Mouse (Mus musculus) hindbrain, embryonic 16.5 days (tissue): Measurements from ENCODE around the gene Mrpl30. TPM values are rescaled to one million over a fixed set of nuclear protein-coding genes. Genes with fewer than 3 reads are reported as not detected.

Experiments
- ATAC-seq: fragments of 200-750 bp; cut with Nextera tagmentation; 2 replicates; pipeline ENCODE4 v1.8.0; 2017; ENCODE audit warnings: moderate TSS enrichment, moderate library complexity
- H3K27ac ChIP-seq: fragments of 300-500 bp; sonication (generic); 2 replicates; pipeline ENCODE4 v1.5.1; 2014; ENCODE audit warnings: low read depth, mild to moderate bottlenecking, control low read depth, low read length, moderate library complexity
- H3K27me3 ChIP-seq: fragments of 300-500 bp; sonication (generic); replicated peaks from 2 replicates; pipeline ENCODE4 v1.6.1; 2014; ENCODE audit warnings: low read length; ENCODE audit not compliant: control insufficient read depth, insufficient read depth
- H3K36me3 ChIP-seq: fragments of 300-500 bp; sonication (generic); 2 replicates; pipeline ENCODE4 v1.6.1; 2014; ENCODE audit warnings: mild to moderate bottlenecking, low read length, moderate library complexity, mixed read lengths; ENCODE audit not compliant: control insufficient read depth, insufficient read depth
- H3K4me1 ChIP-seq: fragments of 300-500 bp; sonication (generic); 2 replicates; pipeline ENCODE4 v1.6.1; 2014; ENCODE audit warnings: low read depth, low read length; ENCODE audit not compliant: control insufficient read depth, insufficient read depth
- H3K4me2 ChIP-seq: fragments of 300-500 bp; sonication (generic); 2 replicates; pipeline ENCODE4 v1.6.1; 2014; ENCODE audit warnings: mild to moderate bottlenecking, low read length, control low read depth, moderate library complexity
- H3K4me3 ChIP-seq: fragments of 300-500 bp; sonication (generic); 2 replicates; pipeline ENCODE4 v1.5.1; 2014; ENCODE audit warnings: mild to moderate bottlenecking, low read length, control low read depth, moderate library complexity
- H3K9ac ChIP-seq: fragments of 300-500 bp; sonication (generic); 2 replicates; pipeline ENCODE4 v1.6.1; 2014; ENCODE audit warnings: low read depth, mild to moderate bottlenecking, control low read depth, low read length, moderate library complexity
- H3K9me3 ChIP-seq: fragments of 300-500 bp; sonication (generic); 2 replicates; pipeline ENCODE4 v1.6.1; 2014; ENCODE audit warnings: mild to moderate bottlenecking, low read length, moderate library complexity; ENCODE audit not compliant: control insufficient read depth
- WGBS: fragments of 180-500 bp; shearing (Covaris S2); extraction: QIAGEN DNeasy Blood & Tissue Kit; methylation state at CpG from one replicate; pipeline ENCODE4 v1.1.7; 2014; 5-methylcytosine and 5-hydroxymethylcytosine counted together
- polyA plus RNA-seq: library from polyadenylated mRNA; unstranded; fragments of >200 nt; fragmentation: Nextera tagmentation; extraction: Ambion mirVana; gene quantifications from 2 replicates; pipeline ENCODE4 v1.2.1, GENCODE M21; 2015

Gene Mrpl30
- polyA plus RNA-seq, 1 experiment from 2014 or later: 265 TPM

GRCm38 (mm10) chr1:37868640-37869039, 21.6 kb upstream of the Mrpl30 start:
- H3K4me1 ChIP-seq: peaks cover 17% of the 10 kb centered on the region
- H3K4me3 ChIP-seq: no peak overlapping the region
- no peak overlapping the region for H3K27ac ChIP-seq
- WGBS: 66% methylated on average over 10 of the region's 10 CpGs
- no peaks in the 10 kb centered on the region for H3K36me3 ChIP-seq
- H3K9me3 ChIP-seq: no peaks in the 10 kb centered on the region
- no peak overlapping the region for H3K9ac ChIP-seq
- H3K27me3 ChIP-seq: peaks cover 5% of the 10 kb centered on the region; the same call in 1 of the 2 replicates
- H3K4me2 ChIP-seq: no peak overlapping the region
- no peak for ATAC-seq

DNA sequence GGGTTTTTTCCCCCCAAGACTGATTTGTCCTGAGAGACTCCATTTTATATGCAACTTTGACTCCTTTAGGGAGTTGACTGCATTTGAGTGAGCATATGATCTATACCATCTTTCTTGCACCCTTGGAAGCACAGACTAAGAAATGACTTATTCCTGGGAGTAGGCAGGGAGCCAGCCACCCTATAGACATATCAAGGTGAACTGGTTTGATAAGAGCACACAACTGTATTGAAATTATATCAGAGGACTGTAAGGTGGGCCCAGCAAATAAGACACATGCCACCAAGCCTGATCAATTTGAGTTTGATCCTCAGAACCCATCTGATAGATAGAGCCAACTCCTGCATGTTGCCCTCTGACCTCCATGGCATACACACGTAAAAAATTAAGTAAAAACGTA, 20.9 kb upstream of the Mrpl30 start:
- Histone ChIP-seq H3K9me3 (no peaks in the 10 kb centered on the region), H3K27me3 (peaks cover 5% of the 10 kb centered on the region; the same call in 1 of the 2 replicates), H3K4me2 (no peak overlapping the region), H3K4me3 (no peak overlapping the region), H3K27ac (no peak overlapping the region), H3K4me1 (peaks cover 17% of the 10 kb centered on the region), H3K9ac (no peak overlapping the region), H3K36me3 (no peaks in the 10 kb centered on the region)
- no peak for ATAC-seq
- WGBS: 61% methylated on average over 2 of the region's 2 CpGs

GRCm38 (mm10) chr1:37871704-37872103, 18.6 kb upstream of the Mrpl30 start, which contains the start of gene Lipt1:
Gene Lipt1, plus strand, starts transcription at chr1:37871738.
- H3K9ac ChIP-seq: peak within 1 kb of the TSS; percentile 59
- 8% methylated on average over 7 of the region's 7 CpGs for WGBS
- ATAC-seq: peak; percentile 60
- peak within 1 kb of the TSS; percentile 50 for H3K4me3 ChIP-seq
- H3K9me3 ChIP-seq: peaks cover 10% of the 10 kb centered on the region; the same call in 1 of the 2 replicates
- H3K4me1 ChIP-seq: peaks cover 13% of the 10 kb centered on the region
- peak within 1 kb of the TSS; percentile 75 for H3K4me2 ChIP-seq
- H3K27ac ChIP-seq: peak within 1 kb of the TSS; percentile 71
- peaks cover 5% of the 10 kb centered on the region; the same call in 1 of the 2 replicates for H3K27me3 ChIP-seq
- H3K36me3 ChIP-seq: peaks cover 17% of the 10 kb centered on the region

- Histone ChIP-seq H3K27me3 (peaks cover 5% of the 10 kb centered on the region; the same call in 1 of the 2 replicates), H3K9ac (peak overlapping the region; percentile 59), H3K36me3 (peaks cover 17% of the 10 kb centered on the region), H3K4me1 (peaks cover 13% of the 10 kb centered on the region), H3K4me3 (peak overlapping the region; percentile 50), H3K9me3 (peaks cover 10% of the 10 kb centered on the region; the same call in 1 of the 2 replicates), H3K27ac (peak overlapping the region; percentile 71), H3K4me2 (peak overlapping the region; percentile 75)
- 7% methylated on average over 33 of the region's 33 CpGs for WGBS
- peak; percentile 95 for ATAC-seq
Observed at GRCm38 (mm10) chr1:37872131-37873067, 17.9 kb upstream of the Mrpl30 start.

DNA sequence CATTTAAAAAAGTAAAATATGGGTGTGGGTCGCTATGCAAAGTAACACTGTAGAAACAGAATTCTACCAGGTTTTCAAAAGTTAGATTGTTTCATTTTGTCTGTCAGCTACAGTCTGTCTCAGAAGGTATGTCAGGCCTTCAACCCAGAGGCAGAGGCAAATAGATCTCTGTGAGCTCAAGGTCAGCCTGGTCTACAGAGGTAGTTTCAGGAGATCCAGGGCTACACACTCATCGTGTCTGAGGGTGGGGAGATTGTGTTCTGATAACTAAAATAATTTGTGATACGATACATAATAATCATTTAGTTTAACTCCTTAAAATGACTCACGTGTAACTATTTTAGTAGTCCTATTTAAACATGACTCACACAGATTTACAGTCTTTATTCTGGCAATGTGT, 17.1 kb upstream of the Mrpl30 start:
- no peak overlapping the region for H3K4me3 ChIP-seq
- no peak overlapping the region for H3K9ac ChIP-seq
- WGBS: 92% methylated on average over 4 of the region's 4 CpGs

DNA sequence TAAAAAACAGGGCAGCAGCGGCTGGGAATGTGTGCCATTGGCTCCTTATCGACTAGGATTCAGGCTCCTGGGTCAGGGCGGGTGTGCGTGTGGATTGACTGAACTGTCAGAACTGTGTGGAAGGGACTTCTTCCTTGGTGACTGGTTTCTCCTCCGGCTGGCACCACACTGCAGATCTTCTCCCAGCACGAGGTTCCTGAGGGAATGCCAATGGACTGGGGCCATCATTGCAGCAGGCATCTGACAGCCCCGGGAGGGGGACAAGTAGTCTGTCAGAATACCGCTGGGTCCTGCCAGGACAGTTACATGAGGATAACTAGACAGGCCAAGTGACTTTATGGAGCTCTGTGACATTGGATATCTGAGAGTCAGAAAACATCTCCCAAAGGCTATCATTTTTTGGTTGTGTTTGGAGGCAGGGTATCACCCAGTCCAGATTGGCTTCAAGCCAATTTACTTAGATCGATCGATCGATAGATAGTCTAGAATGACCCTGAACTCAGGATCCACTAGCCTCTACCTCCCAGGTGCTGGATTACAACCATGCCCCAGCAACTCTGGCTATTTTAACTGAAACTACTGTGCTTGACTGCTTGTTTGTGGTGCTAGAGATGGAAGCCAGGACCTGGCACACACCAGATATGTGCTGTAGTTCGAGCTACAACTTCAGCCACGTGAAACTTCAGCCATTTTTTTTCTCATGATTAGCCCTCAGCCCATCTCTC, 12.4 kb upstream of the Mrpl30 start:
- Histone ChIP-seq H3K4me3 (no peak overlapping the region), H3K4me1 (peaks cover 5% of the 10 kb centered on the region), H3K9ac (no peak overlapping the region), H3K36me3 (peaks cover 22% of the 10 kb centered on the region), H3K27ac (no peak overlapping the region), H3K27me3 (no peaks in the 10 kb centered on the region), H3K9me3 (peaks cover 10% of the 10 kb centered on the region; the same call in 1 of the 2 replicates), H3K4me2 (no peak overlapping the region)
- ATAC-seq: no peak
- 96% methylated on average over 13 of the region's 13 CpGs for WGBS

More for the DNA sequence above, 17.1 kb upstream of the Mrpl30 start:
- H3K27ac ChIP-seq: no peak overlapping the region
- peaks cover 5% of the 10 kb centered on the region; the same call in 1 of the 2 replicates for H3K27me3 ChIP-seq
- ATAC-seq: no peak
- H3K9me3 ChIP-seq: peaks cover 10% of the 10 kb centered on the region; the same call in 1 of the 2 replicates
- H3K4me1 ChIP-seq: peaks cover 13% of the 10 kb centered on the region
- H3K36me3 ChIP-seq: peaks cover 17% of the 10 kb centered on the region
- H3K4me2 ChIP-seq: peak overlapping the region; percentile 75

DNA sequence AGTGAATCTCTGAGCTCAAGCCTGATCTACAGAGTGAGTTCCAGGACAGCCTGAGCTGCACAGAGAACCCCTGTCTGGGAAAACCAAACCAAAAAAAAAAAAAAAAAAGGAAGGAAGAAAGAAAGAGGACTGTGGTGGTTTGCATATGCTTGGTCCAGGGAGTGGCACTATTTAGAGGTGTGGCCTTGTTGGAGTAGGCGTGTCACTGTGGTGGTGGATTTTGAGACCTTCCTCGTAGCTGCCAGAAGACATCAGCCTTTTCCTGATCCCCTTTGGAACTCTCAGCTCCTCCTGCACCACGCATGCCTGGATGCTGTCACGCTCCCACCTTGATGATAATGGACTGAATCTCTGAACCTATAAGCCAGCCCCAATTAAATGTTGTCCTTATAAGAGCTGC, 6.9 kb upstream of the Mrpl30 start:
- H3K9me3 ChIP-seq: no peaks in the 10 kb centered on the region
- H3K27me3 ChIP-seq: no peaks in the 10 kb centered on the region
- no peak overlapping the region for H3K4me2 ChIP-seq
- no peak for ATAC-seq
- H3K9ac ChIP-seq: no peak overlapping the region
- WGBS: 90% methylated on average over 4 of the region's 4 CpGs
- peaks cover 5% of the 10 kb centered on the region; the same call in 1 of the 2 replicates for H3K36me3 ChIP-seq
- H3K4me3 ChIP-seq: no peak overlapping the region
- no peaks in the 10 kb centered on the region for H3K4me1 ChIP-seq
- no peak overlapping the region for H3K27ac ChIP-seq

- WGBS: 87% methylated on average over 4 of the region's 4 CpGs
- Histone ChIP-seq H3K4me3 (no peak overlapping the region), H3K36me3 (no peaks in the 10 kb centered on the region), H3K27ac (no peak overlapping the region), H3K27me3 (no peaks in the 10 kb centered on the region), H3K9ac (no peak overlapping the region), H3K9me3 (no peaks in the 10 kb centered on the region), H3K4me2 (no peak overlapping the region), H3K4me1 (peaks cover 4% of the 10 kb centered on the region)
- no peak for ATAC-seq
Observed at GRCm38 (mm10) chr1:37884451-37884850, 5.8 kb upstream of the Mrpl30 start.
